Mouse (Mus musculus): ENCODE measurements around the gene Klk9.

DNA sequence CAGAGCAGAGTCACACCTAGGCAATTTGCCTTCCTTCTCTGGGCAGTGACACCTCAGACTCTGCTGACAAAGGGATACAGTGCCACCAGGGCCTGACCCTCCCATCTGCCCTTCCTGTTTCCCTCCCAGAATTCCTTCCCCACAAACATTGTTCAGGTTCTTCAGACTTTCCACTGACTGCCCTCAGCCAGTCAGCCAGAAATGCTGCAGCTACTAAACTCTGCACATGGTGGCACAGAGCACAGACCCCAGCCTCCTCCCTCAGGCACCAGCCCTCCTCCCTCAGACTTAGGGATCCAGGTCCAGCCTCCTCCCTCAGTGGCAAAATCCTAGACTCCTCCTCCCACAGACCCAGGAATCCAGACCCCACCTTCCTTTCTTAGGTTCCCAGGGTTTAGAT lies 25.1 kb downstream of the Klk9 start:
- TF ChIP-seq CTCF (IDR thresholded peaks at IDR 0.05; ENCODE audit: extremely low read depth, insufficient read length, insufficient replicate concordance, low read depth, low read length) (no peak), POLR2A (IDR thresholded peaks at IDR 0.05; ENCODE audit: low read depth, low read length) (no peak)
